Mouse (Mus musculus) bone marrow macrophage, adult 2 months (primary cell): ENCODE measurements around the gene Gins2.

Experiments
- CTCF ChIP-seq: IDR thresholded peaks from 2 replicates; pipeline ENCODE4 v1.5.1; 2012; ENCODE audit warnings: low read depth, mild to moderate bottlenecking, low read length, moderate library complexity
- POLR2A ChIP-seq: IDR thresholded peaks from 2 replicates; pipeline ENCODE4 v1.6.1; 2012; ENCODE audit warnings: mild to moderate bottlenecking, low read depth, low read length, borderline replicate concordance

DNA sequence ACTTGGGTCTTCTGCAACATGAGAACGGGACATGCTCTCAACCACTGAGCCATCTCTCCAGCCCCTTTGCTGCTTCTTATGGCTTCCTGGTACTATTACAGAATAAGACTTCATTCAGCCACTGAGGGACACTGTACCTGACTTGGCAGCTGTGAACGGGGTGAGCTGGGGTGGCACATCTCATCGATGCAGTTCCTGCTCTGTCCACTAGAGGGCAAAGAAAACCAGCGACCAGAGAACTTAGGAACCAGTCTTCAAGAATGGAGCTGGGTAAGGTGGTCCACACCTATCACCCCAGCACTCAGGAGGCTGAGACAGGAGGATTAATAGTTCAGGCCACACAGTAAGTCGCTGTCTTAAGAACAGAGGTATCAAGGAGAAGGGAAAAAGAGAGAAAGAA lies 6.9 kb upstream of the Gins2 start:
- TF ChIP-seq POLR2A, result no peak
- peak; percentile 51; the same call in 1 of the 2 replicates for TF ChIP-seq CTCF
